Mouse (Mus musculus) heart, adult 2 months (tissue): ENCODE data around the gene Fads1.

Experiments used
- CTCF ChIP-seq: fragments of 200-600 bp; IDR thresholded peaks from 2 replicates; pipeline ENCODE4 v1.8.1; 2022; ENCODE audit warnings: antibody characterized with exemption, mild to moderate bottlenecking, moderate library complexity
- EP300 ChIP-seq: fragments of 200-500 bp; IDR thresholded peaks from 2 replicates; pipeline ENCODE4 v1.6.1; 2011; ENCODE audit warnings: low read depth, low read length, control low read depth; ENCODE audit not compliant: insufficient read depth
- POLR2A ChIP-seq: fragments of 200-500 bp; IDR thresholded peaks from 2 replicates; pipeline ENCODE4 v1.6.1; 2011; ENCODE audit warnings: mild to moderate bottlenecking, low read depth, low read length, control low read depth; ENCODE audit not compliant: insufficient read depth

GRCm38 (mm10) chr19:10182142-10182541 is 546 bp upstream of the Fads1 start:
- no peak for TF ChIP-seq POLR2A
- TF ChIP-seq CTCF: no peak
- no peak for TF ChIP-seq EP300
